Mouse (Mus musculus) midbrain, embryonic 15.5 days (tissue): ENCODE data around the gene Cd63. TPM values are rescaled to one million over a fixed set of nuclear protein-coding genes. Genes with fewer than 3 reads are reported as not detected.
A peak's percentile ranks its signal among the peaks of the same experiment; 100 is the strongest.

Experiments used
- ATAC-seq: fragments of 200-750 bp; cut with Nextera tagmentation; replicated peaks from 2 replicates; pipeline ENCODE4 v1.8.0; 2017; ENCODE audit warnings: moderate TSS enrichment
- H3K27ac ChIP-seq: fragments of 300-500 bp; sonication (generic); 2 replicates; pipeline ENCODE4 v1.5.1; 2015; ENCODE audit warnings: mild to moderate bottlenecking, inconsistent platforms
- H3K27me3 ChIP-seq: fragments of 300-500 bp; sonication (generic); replicated peaks from 2 replicates; pipeline ENCODE4 v1.6.1; 2015; ENCODE audit warnings: inconsistent platforms
- H3K36me3 ChIP-seq: fragments of 300-500 bp; sonication (generic); replicated peaks from 2 replicates; pipeline ENCODE4 v1.6.1; 2015; ENCODE audit warnings: inconsistent platforms
- H3K4me1 ChIP-seq: fragments of 300-500 bp; sonication (generic); 2 replicates; pipeline ENCODE4 v1.6.1; 2015; ENCODE audit warnings: inconsistent platforms
- H3K4me2 ChIP-seq: fragments of 300-500 bp; sonication (generic); 2 replicates; pipeline ENCODE4 v1.6.1; 2015; ENCODE audit warnings: inconsistent platforms, mild to moderate bottlenecking, moderate library complexity
- H3K4me3 ChIP-seq: fragments of 300-500 bp; sonication (generic); 2 replicates; pipeline ENCODE4 v1.5.1; 2015; ENCODE audit warnings: mild to moderate bottlenecking, inconsistent platforms
- H3K9ac ChIP-seq: fragments of 300-500 bp; sonication (generic); 2 replicates; pipeline ENCODE4 v1.6.1; 2015; ENCODE audit warnings: mild to moderate bottlenecking, inconsistent platforms
- H3K9me3 ChIP-seq: fragments of 300-500 bp; sonication (generic); 2 replicates; pipeline ENCODE4 v1.6.1; 2016; ENCODE audit warnings: inconsistent platforms
- WGBS: fragments of 180-500 bp; shearing (Covaris S2); methylation state at CpG from one replicate; pipeline ENCODE4 v1.1.7; 2015; ENCODE audit warnings: mixed read lengths; 5-methylcytosine and 5-hydroxymethylcytosine counted together
- polyA plus RNA-seq: library from polyadenylated mRNA; unstranded; fragments of >200 nt; fragmentation: Nextera tagmentation; extraction: Ambion mirVana; gene quantifications from 2 replicates; pipeline ENCODE4 v1.2.1, GENCODE M21; 2015

Gene Cd63
- polyA plus RNA-seq, 1 experiment from 2014 or later = 154 TPM

DNA sequence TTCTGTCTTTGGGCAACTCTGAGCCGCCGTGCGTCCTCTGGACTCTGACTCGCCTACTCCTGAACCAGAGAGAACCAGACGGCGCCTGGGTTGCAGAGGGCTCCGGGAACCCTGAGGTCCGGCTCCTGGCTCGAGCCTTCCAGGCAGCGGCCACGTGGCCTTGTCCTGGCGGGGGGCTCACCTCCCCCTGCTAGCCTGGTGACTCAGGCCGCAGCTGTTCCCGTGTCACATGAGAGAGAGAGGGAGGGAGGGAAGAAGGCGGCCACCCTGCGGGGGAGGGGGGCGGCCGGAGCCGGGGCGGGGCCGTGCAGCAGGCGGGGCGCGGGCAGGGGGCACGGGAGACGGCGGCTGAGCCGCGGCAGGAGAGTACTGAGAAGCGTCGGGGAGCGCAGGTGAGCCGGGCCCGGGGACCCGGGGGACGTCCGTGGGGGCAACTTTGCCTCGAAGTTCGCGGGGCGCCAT is 8.8 kb downstream of the Cd63 start:
- Histone ChIP-seq H3K27me3 (no peaks in the 10 kb centered on the region; the same call in 1 of the 2 replicates), H3K4me3 (peak overlapping the region; percentile 77), H3K9ac (peak overlapping the region; percentile 72), H3K4me1 (peaks cover 23% of the 10 kb centered on the region), H3K27ac (peak overlapping the region; percentile 39; the same call in 1 of the 2 replicates), H3K36me3 (no peaks in the 10 kb centered on the region), H3K9me3 (no peaks in the 10 kb centered on the region), H3K4me2 (peak overlapping the region; percentile 80)
- ATAC-seq = peak; percentile 67
- WGBS = 2% methylated on average over 38 of the region's 41 CpGs

GRCm38 (mm10) chr10:128910066-128910841 is 9.5 kb downstream of the Cd63 start:
- peak overlapping the region; percentile 80 for H3K4me2 ChIP-seq
- H3K9ac ChIP-seq = peak overlapping the region; percentile 72
- no peaks in the 10 kb centered on the region for H3K27me3 ChIP-seq
- peaks cover 23% of the 10 kb centered on the region for H3K4me1 ChIP-seq
- H3K9me3 ChIP-seq = no peaks in the 10 kb centered on the region
- H3K36me3 ChIP-seq = no peaks in the 10 kb centered on the region
- 2% methylated on average over 66 of the region's 66 CpGs for WGBS
- ATAC-seq = peak; percentile 46
- peak overlapping the region; percentile 39; the same call in 1 of the 2 replicates for H3K27ac ChIP-seq
- peak overlapping the region; percentile 77 for H3K4me3 ChIP-seq

- H3K4me1 ChIP-seq = peaks cover 23% of the 10 kb centered on the region
- H3K4me3 ChIP-seq = no peak overlapping the region
- H3K27ac ChIP-seq = no peak overlapping the region
- no peaks in the 10 kb centered on the region for H3K27me3 ChIP-seq
- H3K9me3 ChIP-seq = no peaks in the 10 kb centered on the region
- H3K9ac ChIP-seq = no peak overlapping the region
- H3K4me2 ChIP-seq = peak overlapping the region; percentile 80; the same call in 1 of the 2 replicates
- 93% methylated on average over 6 of the region's 6 CpGs for WGBS
- ATAC-seq = no peak
- no peaks in the 10 kb centered on the region for H3K36me3 ChIP-seq
These were observed 10.6 kb downstream of the Cd63 start for GRCm38 (mm10) chr10:128911430-128911829.

DNA sequence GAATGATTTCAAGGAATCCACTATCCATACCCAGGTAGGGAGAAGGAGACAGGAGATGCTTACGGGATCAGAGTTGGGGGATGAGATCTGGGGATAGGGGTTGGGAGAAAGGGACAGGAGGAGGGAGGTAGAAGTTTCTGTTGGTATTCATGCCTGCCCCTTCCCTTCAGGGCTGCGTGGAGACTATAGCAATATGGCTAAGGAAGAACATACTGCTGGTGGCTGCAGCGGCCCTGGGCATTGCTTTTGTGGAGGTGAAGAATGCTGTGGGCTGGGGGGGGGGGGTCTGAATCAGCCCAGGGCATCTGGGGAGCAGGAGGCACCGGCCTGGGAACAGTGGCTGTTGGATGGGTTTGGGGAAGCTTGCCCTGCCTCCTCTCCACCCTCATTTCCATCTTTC is 11.5 kb downstream of the Cd63 start:
- 82% methylated on average over 4 of the region's 4 CpGs for WGBS
- Histone ChIP-seq H3K9ac (no peak overlapping the region), H3K4me3 (no peak overlapping the region), H3K9me3 (no peaks in the 10 kb centered on the region), H3K27ac (no peak overlapping the region), H3K36me3 (no peaks in the 10 kb centered on the region), H3K4me2 (no peak overlapping the region), H3K4me1 (peaks cover 23% of the 10 kb centered on the region), H3K27me3 (no peaks in the 10 kb centered on the region)
- ATAC-seq = no peak

DNA sequence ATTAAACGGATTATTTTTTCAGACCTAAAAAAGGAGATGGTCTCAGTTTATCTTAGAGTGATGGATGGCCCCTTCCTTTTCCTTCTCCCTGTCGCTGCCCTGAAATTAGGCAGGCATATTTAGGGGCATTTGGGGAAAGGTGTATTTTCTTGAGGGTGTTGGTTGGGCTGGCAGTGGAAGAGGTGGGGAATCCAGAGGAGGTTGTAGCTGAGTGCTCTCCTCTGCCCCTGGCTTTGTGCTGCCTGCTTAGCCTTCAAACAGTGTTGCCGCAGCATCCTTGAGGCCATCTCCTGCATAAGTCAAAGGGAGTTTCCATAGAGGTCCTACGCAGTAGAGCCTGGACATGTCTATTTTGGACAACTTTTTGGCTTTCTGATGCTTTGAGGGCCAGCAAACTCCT is 12.0 kb downstream of the Cd63 start:
- peaks cover 23% of the 10 kb centered on the region for H3K4me1 ChIP-seq
- ATAC-seq = no peak
- 86% methylated on average over 4 of the region's 4 CpGs for WGBS
- H3K27me3 ChIP-seq = no peaks in the 10 kb centered on the region
- H3K9ac ChIP-seq = no peak overlapping the region
- H3K9me3 ChIP-seq = no peaks in the 10 kb centered on the region
- H3K27ac ChIP-seq = no peak overlapping the region
- H3K4me2 ChIP-seq = no peak overlapping the region
- H3K4me3 ChIP-seq = no peak overlapping the region
- no peaks in the 10 kb centered on the region for H3K36me3 ChIP-seq

DNA sequence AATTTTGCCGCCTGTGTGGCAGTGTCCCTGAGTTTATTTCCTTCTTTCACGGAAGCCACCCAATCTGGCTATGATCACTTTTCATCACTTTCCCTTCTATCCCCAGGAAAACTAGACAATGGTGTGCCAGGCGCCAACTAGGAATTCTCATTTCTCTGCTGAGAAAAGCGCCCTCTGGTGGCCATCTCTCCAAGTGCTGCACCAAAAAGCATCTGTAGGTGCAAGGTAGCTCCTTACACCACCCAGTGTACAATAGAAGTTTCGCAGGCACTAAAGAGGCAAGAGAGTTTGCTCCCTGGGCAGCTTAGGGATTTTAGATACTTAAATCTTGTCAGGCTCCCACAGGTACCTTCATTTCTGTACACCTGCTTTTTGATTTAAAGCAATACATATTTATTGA is 12.4 kb downstream of the Cd63 start:
- H3K4me2 ChIP-seq = no peak overlapping the region
- no peak overlapping the region for H3K9ac ChIP-seq
- no peak overlapping the region for H3K4me3 ChIP-seq
- H3K4me1 ChIP-seq = peaks cover 23% of the 10 kb centered on the region
- no peaks in the 10 kb centered on the region for H3K9me3 ChIP-seq
- no peaks in the 10 kb centered on the region for H3K36me3 ChIP-seq
- WGBS = 7% methylated on average over 5 of the region's 5 CpGs
- no peaks in the 10 kb centered on the region for H3K27me3 ChIP-seq
- peak; percentile 32; the same call in 1 of the 2 replicates for ATAC-seq
- no peak overlapping the region for H3K27ac ChIP-seq

DNA sequence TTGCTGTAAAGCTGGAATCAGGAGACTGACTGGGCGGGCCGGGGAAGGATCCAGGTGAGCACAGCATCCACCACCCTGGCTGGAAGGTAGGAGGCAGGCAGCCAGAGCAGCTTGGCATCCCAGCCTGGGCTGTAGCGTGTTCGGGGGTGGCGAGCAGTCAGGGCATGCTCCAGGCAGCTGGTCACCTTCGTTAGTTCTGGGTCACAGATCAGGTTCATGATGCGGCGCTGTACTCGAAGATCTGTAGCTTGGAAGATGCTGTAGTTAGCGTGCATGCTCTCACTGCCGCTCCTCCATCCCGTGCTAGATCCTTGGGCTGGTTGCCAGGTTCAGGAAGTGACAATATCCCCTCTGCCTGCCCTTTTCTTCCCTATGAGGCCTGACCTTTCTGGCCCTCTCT is 12.9 kb downstream of the Cd63 start:
- Histone ChIP-seq H3K27me3 (no peaks in the 10 kb centered on the region), H3K9me3 (no peaks in the 10 kb centered on the region), H3K36me3 (no peaks in the 10 kb centered on the region), H3K4me2 (no peak overlapping the region), H3K4me3 (no peak overlapping the region), H3K27ac (no peak overlapping the region), H3K4me1 (peaks cover 23% of the 10 kb centered on the region), H3K9ac (no peak overlapping the region)
- 83% methylated on average over 12 of the region's 12 CpGs for whole genome bisulfite sequencing
- no peak for ATAC-seq

- H3K4me2 ChIP-seq = no peak overlapping the region
- no peak for ATAC-seq
- H3K4me1 ChIP-seq = peaks cover 10% of the 10 kb centered on the region; the same call in 1 of the 2 replicates
- H3K9me3 ChIP-seq = no peaks in the 10 kb centered on the region
- H3K9ac ChIP-seq = no peak overlapping the region
- H3K27me3 ChIP-seq = no peaks in the 10 kb centered on the region
- no peak overlapping the region for H3K4me3 ChIP-seq
- 91% methylated on average over 2 of the region's 2 CpGs for WGBS
- H3K27ac ChIP-seq = no peak overlapping the region
- no peaks in the 10 kb centered on the region for H3K36me3 ChIP-seq
These were observed 14.8 kb downstream of the Cd63 start for GRCm38 (mm10) chr10:128915550-128915949.

DNA sequence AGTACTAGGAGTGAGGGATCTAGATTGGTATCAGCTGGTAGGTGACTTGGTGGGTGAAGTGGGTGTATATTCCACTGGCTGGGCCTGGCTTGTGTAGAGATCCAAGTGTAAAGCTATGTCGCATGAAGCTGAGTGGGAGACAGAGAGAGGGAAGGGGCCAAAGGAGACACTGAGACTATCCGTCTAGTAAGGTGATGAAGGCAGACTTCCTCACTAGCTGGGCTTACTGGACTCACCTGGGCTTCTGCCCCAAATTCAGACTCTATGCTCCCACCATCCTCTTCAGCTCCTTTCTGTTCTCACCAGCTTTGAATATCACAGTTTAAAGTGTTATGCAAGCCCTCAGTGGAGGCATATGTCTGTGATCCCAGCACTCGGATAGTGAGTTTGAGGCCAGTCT is 15.9 kb downstream of the Cd63 start:
- no peak overlapping the region for H3K9ac ChIP-seq
- 91% methylated on average over 3 of the region's 3 CpGs for WGBS
- no peak overlapping the region for H3K4me2 ChIP-seq
- H3K4me3 ChIP-seq = no peak overlapping the region
- H3K4me1 ChIP-seq = peaks cover 4% of the 10 kb centered on the region
- no peaks in the 10 kb centered on the region for H3K36me3 ChIP-seq
- H3K9me3 ChIP-seq = no peaks in the 10 kb centered on the region
- ATAC-seq = no peak
- no peaks in the 10 kb centered on the region for H3K27me3 ChIP-seq
- H3K27ac ChIP-seq = no peak overlapping the region

DNA sequence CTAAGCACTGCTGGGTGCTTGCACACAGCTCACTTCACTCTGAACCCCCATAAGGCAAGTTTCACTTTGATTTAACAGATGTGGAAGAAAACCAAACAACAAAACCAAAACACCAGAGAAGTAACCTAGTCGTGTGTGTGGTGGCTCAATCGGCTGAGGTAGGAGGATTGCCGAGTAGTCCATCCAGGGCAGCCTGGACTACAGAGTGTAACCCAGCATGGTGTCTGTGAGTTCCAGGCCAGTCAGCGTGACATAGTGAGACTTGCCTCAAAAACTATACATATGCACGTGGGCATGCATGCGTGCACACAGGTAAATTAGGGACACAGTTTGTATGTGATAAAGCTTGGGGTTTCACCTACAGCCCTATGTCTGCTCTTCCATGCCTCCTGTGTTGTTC is 16.6 kb downstream of the Cd63 start:
- H3K4me3 ChIP-seq = no peak overlapping the region
- ATAC-seq = no peak
- H3K4me2 ChIP-seq = no peak overlapping the region
- no peaks in the 10 kb centered on the region for H3K36me3 ChIP-seq
- H3K9ac ChIP-seq = no peak overlapping the region
- WGBS = 92% methylated on average over 6 of the region's 6 CpGs
- no peaks in the 10 kb centered on the region for H3K9me3 ChIP-seq
- peaks cover 11% of the 10 kb centered on the region for H3K4me1 ChIP-seq
- H3K27ac ChIP-seq = no peak overlapping the region
- H3K27me3 ChIP-seq = no peaks in the 10 kb centered on the region

GRCm38 (mm10) chr10:128918246-128918645 is 17.5 kb downstream of the Cd63 start:
- H3K9me3 ChIP-seq = no peaks in the 10 kb centered on the region
- H3K27me3 ChIP-seq = no peaks in the 10 kb centered on the region
- no peaks in the 10 kb centered on the region for H3K36me3 ChIP-seq
- WGBS = 62% methylated on average over 7 of the region's 7 CpGs
- H3K27ac ChIP-seq = no peak overlapping the region
- H3K4me1 ChIP-seq = peaks cover 13% of the 10 kb centered on the region
- H3K4me2 ChIP-seq = no peak overlapping the region
- ATAC-seq = no peak
- no peak overlapping the region for H3K4me3 ChIP-seq
- H3K9ac ChIP-seq = no peak overlapping the region

GRCm38 (mm10) chr10:128919203-128919631 is 18.4 kb downstream of the Cd63 start:
- Histone ChIP-seq H3K9ac (no peak overlapping the region), H3K4me3 (no peak overlapping the region), H3K4me2 (no peak overlapping the region), H3K27me3 (no peaks in the 10 kb centered on the region), H3K4me1 (peaks cover 21% of the 10 kb centered on the region), H3K9me3 (no peaks in the 10 kb centered on the region), H3K27ac (peak overlapping the region; percentile 60), H3K36me3 (no peaks in the 10 kb centered on the region)
- ATAC-seq = no peak
- 5% methylated on average over 6 of the region's 6 CpGs for WGBS

GRCm38 (mm10) chr10:128919966-128920365 is 19.2 kb downstream of the Cd63 start:
- Histone ChIP-seq H3K36me3 (no peaks in the 10 kb centered on the region), H3K9ac (no peak overlapping the region), H3K9me3 (no peaks in the 10 kb centered on the region), H3K4me2 (no peak overlapping the region), H3K27ac (0 out of 2 replicates have a peak overlapping the region, but pooled peaks have one; percentile 38), H3K4me3 (no peak overlapping the region), H3K27me3 (no peaks in the 10 kb centered on the region), H3K4me1 (peaks cover 22% of the 10 kb centered on the region)
- 77% methylated on average over 7 of the region's 7 CpGs for WGBS
- no peak for ATAC-seq
